Mouse (Mus musculus) cortical plate, adult 2 months (tissue): ENCODE measurements around the gene Oit1.

Source experiments
- CTCF ChIP-seq: fragments of 200-500 bp; IDR thresholded peaks from 2 replicates; pipeline ENCODE4 v1.5.1; 2011; ENCODE audit warnings: mild to moderate bottlenecking, control low read depth, low read length; ENCODE audit not compliant: insufficient read depth; ENCODE audit errors: extremely low read depth
- POLR2A ChIP-seq: fragments of 200-500 bp; IDR thresholded peaks from 2 replicates; pipeline ENCODE4 v1.6.1; 2011; ENCODE audit warnings: mild to moderate bottlenecking, low read length, control low read depth; ENCODE audit not compliant: insufficient read depth; ENCODE audit errors: extremely low read depth

DNA sequence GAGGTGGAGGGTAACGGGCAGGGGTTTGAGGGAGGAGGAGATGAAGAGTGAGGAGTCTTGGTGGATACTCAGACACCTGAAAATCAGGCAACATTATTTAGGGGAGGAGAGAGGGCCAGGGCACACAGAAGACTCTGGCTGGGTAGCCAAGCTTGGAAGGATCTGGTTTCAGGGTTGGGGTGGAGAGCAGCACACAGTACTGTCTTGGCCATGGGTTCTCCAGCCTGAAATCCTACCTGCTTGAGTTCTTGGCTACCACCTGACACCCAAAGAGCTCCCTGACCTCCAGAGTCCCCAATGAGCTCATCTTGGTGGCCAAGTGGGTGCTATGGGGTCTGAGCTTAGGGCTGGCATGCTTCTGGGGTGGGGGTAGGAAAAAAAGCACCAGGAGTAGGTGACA, 9.7 kb downstream of the Oit1 start:
- TF ChIP-seq POLR2A (no peak), CTCF (no peak)
